Mouse (Mus musculus): ENCODE data around the gene Pdx1. TPM values are rescaled to one million over a fixed set of nuclear protein-coding genes. Genes with fewer than 3 reads are reported as not detected.

The Pdx1 gene
- polyA plus RNA-seq, 1 experiment = not detected

GRCm38 (mm10) chr5:147301781-147302070, 32.0 kb downstream of the Pdx1 start:
- H3ac ChIP-seq (ENCODE audit: control insufficient read depth, insufficient read length) = no peak overlapping the region
- H3K27me3 ChIP-seq (ENCODE audit: control insufficient read depth, insufficient read depth, insufficient read length) = peaks cover 70% of the 10 kb centered on the region
- H3K36me3 ChIP-seq (ENCODE audit: control insufficient read depth, insufficient read depth) = no peaks in the 10 kb centered on the region
- no peak overlapping the region for H3K4me2 ChIP-seq (ENCODE audit: low read depth)
- TF ChIP-seq POLR2AphosphoS2 (IDR thresholded peaks at IDR 0.05; ENCODE audit: insufficient read length, low read depth) = no peak
- no peak for TF ChIP-seq TCF3 (IDR thresholded peaks at IDR 0.05; ENCODE audit: insufficient read length, low read depth)
- no peak for TF ChIP-seq MAX (IDR thresholded peaks at IDR 0.05; ENCODE audit: low read depth)
- no peak for TF ChIP-seq SRF (IDR thresholded peaks at IDR 0.05; ENCODE audit: control insufficient read depth, insufficient read length, low read depth)
- no peak for TF ChIP-seq REST (IDR thresholded peaks at IDR 0.05; ENCODE audit: insufficient read depth, insufficient read length)
- TF ChIP-seq POLR2A (IDR thresholded peaks at IDR 0.05; ENCODE audit: insufficient read length, low read depth) = no peak
- TF ChIP-seq TCF12 (IDR thresholded peaks at IDR 0.05; ENCODE audit: insufficient read depth, poor library complexity, severe bottlenecking) = no peak
- TF ChIP-seq USF1 (IDR thresholded peaks at IDR 0.05; ENCODE audit: low read depth) = no peak
- no peak for TF ChIP-seq MYOD1 (IDR thresholded peaks at IDR 0.05; ENCODE audit: control insufficient read depth in 1 of 3, insufficient read length in 2 of 3, low read depth in 2 of 3)
- no peak for TF ChIP-seq CEBPB (IDR thresholded peaks at IDR 0.05; ENCODE audit: insufficient read depth, poor library complexity, severe bottlenecking)
- no peak for TF ChIP-seq E2F4 (IDR thresholded peaks at IDR 0.05; ENCODE audit: insufficient read depth)
- TF ChIP-seq MYOG (IDR thresholded peaks at IDR 0.05; ENCODE audit: control insufficient read depth in 1 of 3, insufficient read depth in 1 of 3, insufficient read length in 2 of 3, low read depth in 2 of 3) = no peak
- H3K4me3 ChIP-seq = no peak overlapping the region
- no peaks in the 10 kb centered on the region for H3K79me2 ChIP-seq (ENCODE audit: control insufficient read depth, insufficient read depth)

- TF ChIP-seq CEBPB (IDR thresholded peaks at IDR 0.05; ENCODE audit: insufficient read depth, poor library complexity, severe bottlenecking) (no peak), SRF (IDR thresholded peaks at IDR 0.05; ENCODE audit: control insufficient read depth, insufficient read length, low read depth) (no peak), E2F4 (IDR thresholded peaks at IDR 0.05; ENCODE audit: insufficient read depth) (no peak), MYOD1 (IDR thresholded peaks at IDR 0.05; ENCODE audit: control insufficient read depth in 1 of 3, insufficient read length in 2 of 3, low read depth in 2 of 3) (no peak), TCF12 (IDR thresholded peaks at IDR 0.05; ENCODE audit: insufficient read depth, poor library complexity, severe bottlenecking) (no peak), REST (IDR thresholded peaks at IDR 0.05; ENCODE audit: insufficient read depth, insufficient read length) (no peak), MYOG (IDR thresholded peaks at IDR 0.05; ENCODE audit: control insufficient read depth in 1 of 3, insufficient read depth in 1 of 3, insufficient read length in 2 of 3, low read depth in 2 of 3) (no peak), TCF3 (IDR thresholded peaks at IDR 0.05; ENCODE audit: insufficient read length, low read depth) (no peak), POLR2AphosphoS2 (IDR thresholded peaks at IDR 0.05; ENCODE audit: insufficient read length, low read depth) (no peak), MAX (IDR thresholded peaks at IDR 0.05; ENCODE audit: low read depth) (no peak)
Observed at GRCm38 (mm10) chr5:147302141-147302540, 32.4 kb downstream of the Pdx1 start.

GRCm38 (mm10) chr5:147302746-147303400, 33.1 kb downstream of the Pdx1 start:
- H3K4me3 ChIP-seq = no peak overlapping the region
- no peaks in the 10 kb centered on the region for H3K79me2 ChIP-seq (ENCODE audit: control insufficient read depth, insufficient read depth)
- H3K4me2 ChIP-seq (ENCODE audit: low read depth) = no peak overlapping the region
- H3K27me3 ChIP-seq (ENCODE audit: control insufficient read depth, insufficient read depth, insufficient read length) = peaks cover 80% of the 10 kb centered on the region
- H3K36me3 ChIP-seq (ENCODE audit: control insufficient read depth, insufficient read depth) = no peaks in the 10 kb centered on the region
- no peak overlapping the region for H3ac ChIP-seq (ENCODE audit: control insufficient read depth, insufficient read length)
- TF ChIP-seq MYOG (IDR thresholded peaks at IDR 0.05; ENCODE audit: control insufficient read depth in 1 of 3, insufficient read depth in 1 of 3, insufficient read length in 2 of 3, low read depth in 2 of 3) (no peak), SRF (IDR thresholded peaks at IDR 0.05; ENCODE audit: control insufficient read depth, insufficient read length, low read depth) (no peak), E2F4 (IDR thresholded peaks at IDR 0.05; ENCODE audit: insufficient read depth) (no peak), CEBPB (IDR thresholded peaks at IDR 0.05; ENCODE audit: insufficient read depth, poor library complexity, severe bottlenecking) (no peak), POLR2AphosphoS2 (IDR thresholded peaks at IDR 0.05; ENCODE audit: insufficient read length, low read depth) (no peak), USF1 (IDR thresholded peaks at IDR 0.05; ENCODE audit: low read depth) (no peak), REST (IDR thresholded peaks at IDR 0.05; ENCODE audit: insufficient read depth, insufficient read length) (no peak), MAX (IDR thresholded peaks at IDR 0.05; ENCODE audit: low read depth) (no peak), MYOD1 (IDR thresholded peaks at IDR 0.05; ENCODE audit: control insufficient read depth in 1 of 3, insufficient read length in 2 of 3, low read depth in 2 of 3) (no peak), TCF12 (IDR thresholded peaks at IDR 0.05; ENCODE audit: insufficient read depth, poor library complexity, severe bottlenecking) (no peak), POLR2A (IDR thresholded peaks at IDR 0.05; ENCODE audit: insufficient read length, low read depth) (no peak), TCF3 (IDR thresholded peaks at IDR 0.05; ENCODE audit: insufficient read length, low read depth) (no peak)

More at GRCm38 (mm10) chr5:147302141-147302540, 32.4 kb downstream of the Pdx1 start:
- Histone ChIP-seq H3ac (ENCODE audit: control insufficient read depth, insufficient read length) (no peak overlapping the region), H3K4me2 (ENCODE audit: low read depth) (no peak overlapping the region), H3K36me3 (ENCODE audit: control insufficient read depth, insufficient read depth) (no peaks in the 10 kb centered on the region), H3K27me3 (ENCODE audit: control insufficient read depth, insufficient read depth, insufficient read length) (peaks cover 74% of the 10 kb centered on the region), H3K79me2 (ENCODE audit: control insufficient read depth, insufficient read depth) (no peaks in the 10 kb centered on the region), H3K4me3 (no peak overlapping the region)

- Histone ChIP-seq H3ac (ENCODE audit: control insufficient read depth, insufficient read length) (no peak overlapping the region), H3K79me2 (ENCODE audit: control insufficient read depth, insufficient read depth) (no peaks in the 10 kb centered on the region), H3K4me3 (no peak overlapping the region), H3K36me3 (ENCODE audit: control insufficient read depth, insufficient read depth) (no peaks in the 10 kb centered on the region), H3K27me3 (ENCODE audit: control insufficient read depth, insufficient read depth, insufficient read length) (peaks cover 89% of the 10 kb centered on the region), H3K4me2 (ENCODE audit: low read depth) (peak overlapping the region; percentile 6)
- no peak for TF ChIP-seq REST (IDR thresholded peaks at IDR 0.05; ENCODE audit: insufficient read depth, insufficient read length)
- TF ChIP-seq CEBPB (IDR thresholded peaks at IDR 0.05; ENCODE audit: insufficient read depth, poor library complexity, severe bottlenecking) = no peak
- no peak for TF ChIP-seq POLR2A (IDR thresholded peaks at IDR 0.05; ENCODE audit: insufficient read length, low read depth)
- no peak for TF ChIP-seq TCF3 (IDR thresholded peaks at IDR 0.05; ENCODE audit: insufficient read length, low read depth)
- TF ChIP-seq MYOG (IDR thresholded peaks at IDR 0.05; ENCODE audit: control insufficient read depth in 1 of 3, insufficient read depth in 1 of 3, insufficient read length in 2 of 3, low read depth in 2 of 3) = no peak
- no peak for TF ChIP-seq POLR2AphosphoS2 (IDR thresholded peaks at IDR 0.05; ENCODE audit: insufficient read length, low read depth)
- no peak for TF ChIP-seq TCF12 (IDR thresholded peaks at IDR 0.05; ENCODE audit: insufficient read depth, poor library complexity, severe bottlenecking)
- no peak for TF ChIP-seq E2F4 (IDR thresholded peaks at IDR 0.05; ENCODE audit: insufficient read depth)
- TF ChIP-seq USF1 (IDR thresholded peaks at IDR 0.05; ENCODE audit: low read depth) = no peak
- no peak for TF ChIP-seq MYOD1 (IDR thresholded peaks at IDR 0.05; ENCODE audit: control insufficient read depth in 1 of 3, insufficient read length in 2 of 3, low read depth in 2 of 3)
- no peak for TF ChIP-seq SRF (IDR thresholded peaks at IDR 0.05; ENCODE audit: control insufficient read depth, insufficient read length, low read depth)
- no peak for TF ChIP-seq MAX (IDR thresholded peaks at IDR 0.05; ENCODE audit: low read depth)
Observed at GRCm38 (mm10) chr5:147304276-147305155, 34.8 kb downstream of the Pdx1 start.
